Mouse (Mus musculus) C2C12 (cell line): Measurements from ENCODE around the gene Mlh1. TPM values are rescaled to one million over a fixed set of nuclear protein-coding genes. Genes with fewer than 3 reads are reported as not detected.

Experiments
- H3K27me3 ChIP-seq: one replicate; pipeline ENCODE4 v1.6.1; 2011; ENCODE audit not compliant: control insufficient read depth, insufficient read depth, insufficient read length
- H3K36me3 ChIP-seq: one replicate; pipeline ENCODE4 v1.6.1; 2011; ENCODE audit not compliant: control insufficient read depth, insufficient read depth
- H3K4me3 ChIP-seq: one replicate; pipeline ENCODE4 v1.5.1; 2011; ENCODE audit warnings: mild to moderate bottlenecking, control low read depth; ENCODE audit not compliant: poor library complexity, insufficient read depth, severe bottlenecking
- H3K79me2 ChIP-seq: one replicate; pipeline ENCODE4 v1.6.1; 2011; ENCODE audit not compliant: control insufficient read depth, insufficient read depth
- H3K79me3 ChIP-seq: one replicate; pipeline ENCODE4 v1.6.1; 2011; ENCODE audit warnings: low read depth, control low read depth
- H3ac ChIP-seq: one replicate; pipeline ENCODE3; 2011; ENCODE audit warnings: low read depth; ENCODE audit not compliant: control insufficient read depth, insufficient read length
- CEBPB ChIP-seq: IDR thresholded peaks from one replicate; pipeline ENCODE4 v1.6.1; 2011; ENCODE audit warnings: low read depth, mild to moderate bottlenecking, control low read depth, moderate library complexity
- CTCF ChIP-seq: IDR thresholded peaks from one replicate; pipeline ENCODE4 v1.5.1; 2011; ENCODE audit not compliant: control insufficient read depth, insufficient read depth, insufficient read length
- FOSL1 ChIP-seq: IDR thresholded peaks from one replicate; pipeline ENCODE4 v1.8.0; 2011; ENCODE audit warnings: mild to moderate bottlenecking, low read length; ENCODE audit not compliant: poor library complexity, insufficient read depth, severe bottlenecking
- MAX ChIP-seq: IDR thresholded peaks from one replicate; pipeline ENCODE4 v1.6.1; 2011; ENCODE audit warnings: mild to moderate bottlenecking, control low read depth
- MYOD1 ChIP-seq: IDR thresholded peaks from one replicate; pipeline ENCODE4 v1.6.1; 2011; ENCODE audit warnings: low read depth; ENCODE audit not compliant: control insufficient read depth, insufficient read length
- MYOG ChIP-seq: IDR thresholded peaks from one replicate; pipeline ENCODE4 v1.6.1; 2011; ENCODE audit not compliant: control insufficient read depth, insufficient read length; ENCODE audit errors: extremely low read depth
- USF1 ChIP-seq: IDR thresholded peaks from one replicate; pipeline ENCODE4 v1.6.1; 2011; ENCODE audit warnings: low read depth, mild to moderate bottlenecking, control low read depth, moderate library complexity
- polyA plus RNA-seq: library from polyadenylated mRNA; unstranded; fragments of >200 nt; fragmentation: generic; extraction: Trizol; gene quantifications from one replicate; pipeline ENCODE4 v1.2.1, GENCODE M21; 2012; ENCODE audit warnings: missing spikeins

Mlh1 gene
- polyA plus RNA-seq, 1 experiment = 11.7 TPM

DNA sequence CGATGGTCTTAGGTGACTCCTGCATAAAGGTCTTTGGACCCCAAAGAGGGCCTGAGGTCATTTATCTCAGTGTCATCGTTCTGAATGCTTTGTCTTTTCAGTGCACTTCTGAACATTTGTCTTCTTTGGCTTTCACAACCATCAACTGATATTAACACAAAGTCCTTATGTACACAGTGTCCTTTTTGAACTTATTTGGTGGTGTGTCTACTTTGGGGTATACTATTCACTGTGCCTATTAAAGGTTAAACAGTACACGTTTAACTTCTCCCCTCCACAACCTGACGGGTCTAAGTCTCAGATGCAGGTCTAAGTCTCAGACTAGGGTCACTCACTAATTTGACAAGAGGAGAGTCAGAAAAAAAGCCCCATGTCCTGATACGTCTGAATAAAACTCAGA, 985 bp downstream of the Mlh1 start:
- TF ChIP-seq MAX = no peak
- no peak for TF ChIP-seq CTCF
- TF ChIP-seq FOSL1 = no peak
- Histone ChIP-seq H3K27me3 (no peaks in the 10 kb centered on the region), H3K79me2 (peaks cover 60% of the 10 kb centered on the region), H3K79me3 (peaks cover 39% of the 10 kb centered on the region), H3K4me3 (peak overlapping the region; percentile 57), H3K36me3 (peaks cover 35% of the 10 kb centered on the region), H3ac (peak overlapping the region; percentile 91)

DNA sequence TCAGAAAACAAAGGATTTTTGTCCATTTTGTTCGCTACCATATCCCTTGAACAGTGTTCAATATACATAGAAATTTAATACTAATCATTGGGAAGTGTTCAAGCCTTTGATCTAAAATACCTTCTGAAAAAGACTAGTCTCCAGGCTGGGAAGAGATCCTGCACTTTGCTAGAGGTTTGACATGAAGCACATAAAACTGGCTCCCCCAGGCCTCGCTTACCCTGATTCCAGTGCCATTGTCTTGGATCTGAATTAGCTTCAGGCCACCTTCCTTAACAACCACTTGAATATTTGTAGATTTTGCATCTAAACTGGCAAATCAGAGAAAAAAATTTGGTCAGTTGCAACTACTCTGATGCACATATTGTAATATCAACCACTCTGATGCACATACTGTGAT, 3.6 kb downstream of the Mlh1 start:
- no peak overlapping the region for H3K4me3 ChIP-seq
- no peak overlapping the region for H3ac ChIP-seq
- H3K36me3 ChIP-seq = peaks cover 26% of the 10 kb centered on the region
- no peaks in the 10 kb centered on the region for H3K27me3 ChIP-seq
- no peak for TF ChIP-seq MAX
- peaks cover 13% of the 10 kb centered on the region for H3K79me3 ChIP-seq
- peaks cover 34% of the 10 kb centered on the region for H3K79me2 ChIP-seq

GRCm38 (mm10) chr9:111261356-111261755, 10.2 kb downstream of the Mlh1 start:
- TF ChIP-seq CTCF (no peak), CEBPB (no peak), FOSL1 (no peak), MAX (no peak), MYOG (no peak), MYOD1 (no peak), USF1 (no peak)
- Histone ChIP-seq H3K36me3 (peaks cover 37% of the 10 kb centered on the region), H3ac (no peak overlapping the region), H3K27me3 (no peaks in the 10 kb centered on the region), H3K79me3 (no peaks in the 10 kb centered on the region), H3K4me3 (no peak overlapping the region), H3K79me2 (no peaks in the 10 kb centered on the region)

DNA sequence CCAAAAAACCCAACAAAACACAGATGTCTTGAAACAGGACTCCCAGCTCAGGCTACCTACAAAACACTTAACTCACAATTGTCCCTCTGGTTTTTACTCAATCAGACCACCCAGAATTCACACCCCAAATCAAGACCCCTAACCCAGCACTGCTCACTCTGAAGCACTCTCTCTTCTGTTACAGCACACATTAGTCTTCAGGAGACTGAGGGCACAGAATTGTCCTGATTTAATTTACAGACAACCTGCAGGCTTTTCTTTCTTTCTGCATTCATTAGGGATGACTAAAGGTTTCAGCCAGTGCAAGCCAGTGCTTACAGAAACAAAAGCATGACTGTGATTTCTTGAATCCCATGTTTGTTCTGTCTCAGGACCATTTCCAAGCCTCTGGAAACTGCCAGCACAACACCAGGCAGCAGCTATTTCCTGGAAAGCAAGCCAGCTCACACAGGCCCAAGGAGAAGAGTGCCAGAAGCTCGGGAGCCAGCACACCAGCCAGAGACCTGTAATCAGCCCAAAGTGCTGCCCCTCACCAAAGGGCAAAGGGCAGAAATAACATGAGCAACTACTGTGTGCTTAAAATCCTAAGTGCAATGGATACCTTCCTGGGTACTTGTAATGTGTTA, 11.1 kb downstream of the Mlh1 start:
- Histone ChIP-seq H3K36me3 (peaks cover 35% of the 10 kb centered on the region), H3K79me2 (no peaks in the 10 kb centered on the region), H3K79me3 (no peaks in the 10 kb centered on the region), H3ac (no peak overlapping the region), H3K4me3 (no peak overlapping the region), H3K27me3 (no peaks in the 10 kb centered on the region)
- TF ChIP-seq FOSL1 = no peak
- TF ChIP-seq MAX = no peak
- TF ChIP-seq CTCF = no peak
- no peak for TF ChIP-seq CEBPB
- TF ChIP-seq USF1 = no peak
- TF ChIP-seq MYOD1 = no peak
- no peak for TF ChIP-seq MYOG

GRCm38 (mm10) chr9:111252161-111252869, 19.3 kb downstream of the Mlh1 start:
- Histone ChIP-seq H3K4me3 (no peak overlapping the region), H3K79me3 (no peaks in the 10 kb centered on the region), H3ac (no peak overlapping the region), H3K36me3 (peaks cover 50% of the 10 kb centered on the region), H3K27me3 (no peaks in the 10 kb centered on the region), H3K79me2 (no peaks in the 10 kb centered on the region)
- TF ChIP-seq MAX (no peak), CEBPB (no peak), MYOD1 (no peak), FOSL1 (no peak), MYOG (no peak)

DNA sequence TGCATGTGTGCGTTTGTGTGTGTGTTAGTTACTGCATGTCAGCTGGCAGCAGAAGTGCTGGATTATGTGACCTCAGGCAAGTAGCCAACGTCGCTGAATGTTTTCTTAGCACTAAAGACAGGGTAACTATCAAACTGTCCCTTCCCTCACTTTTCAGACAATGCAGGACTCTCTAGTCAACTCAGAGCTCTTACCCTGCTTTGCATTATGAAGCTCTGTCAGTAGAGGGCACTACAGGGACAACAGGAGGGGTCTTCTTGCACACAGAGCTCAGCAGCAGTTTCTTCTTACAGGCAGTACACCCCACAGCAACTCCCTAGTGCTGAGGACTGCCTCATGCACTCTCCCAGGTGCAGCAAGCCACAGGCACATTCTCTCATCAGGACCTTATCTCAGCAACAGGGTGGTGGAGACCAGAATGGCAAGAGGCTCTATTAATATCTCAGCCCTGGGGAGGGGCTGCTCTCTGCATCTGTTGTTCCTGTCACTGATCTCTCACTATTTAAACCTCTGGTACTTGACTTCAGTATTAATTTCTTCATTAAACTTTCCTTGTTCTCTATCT, 23.8 kb downstream of the Mlh1 start:
- H3ac ChIP-seq = no peak overlapping the region
- no peaks in the 10 kb centered on the region for H3K27me3 ChIP-seq
- no peak overlapping the region for H3K4me3 ChIP-seq
- no peaks in the 10 kb centered on the region for H3K79me2 ChIP-seq
- H3K36me3 ChIP-seq = peaks cover 36% of the 10 kb centered on the region
- TF ChIP-seq CTCF (no peak), MYOG (no peak), MAX (no peak), FOSL1 (no peak), MYOD1 (no peak), USF1 (no peak)
- no peaks in the 10 kb centered on the region for H3K79me3 ChIP-seq
